Mouse (Mus musculus) forebrain, embryonic 11.5 days (tissue): ENCODE measurements around the gene Atp6v1g2. TPM values are rescaled to one million over a fixed set of nuclear protein-coding genes. Genes with fewer than 3 reads are reported as not detected.
"Not testable (repeated sequence)": the region's sequence is repeated elsewhere in the genome, so short reads cannot be mapped to it uniquely, and the experiment has no call there.

Experiments used
- ATAC-seq: fragments of 200-750 bp; cut with Nextera tagmentation; replicated peaks from 2 replicates; pipeline ENCODE4 v1.8.0; 2017; ENCODE audit warnings: moderate TSS enrichment; ENCODE audit not compliant: low FRiP score
- DNase-seq: peaks from one replicate; pipeline ENCODE4 v3.0.0-alpha.2; 2017; ENCODE audit warnings: low spot score
- H3K27ac ChIP-seq: fragments of 300-500 bp; sonication (generic); 2 replicates; pipeline ENCODE4 v1.5.1; 2014; ENCODE audit warnings: low read depth, low read length
- H3K27me3 ChIP-seq: fragments of 300-500 bp; sonication (generic); 2 replicates; pipeline ENCODE4 v1.6.1; 2014; ENCODE audit warnings: mild to moderate bottlenecking, low read length, mixed read lengths; ENCODE audit not compliant: control insufficient read depth, insufficient read depth
- H3K36me3 ChIP-seq: fragments of 300-500 bp; sonication (generic); 2 replicates; pipeline ENCODE4 v1.6.1; 2014; ENCODE audit warnings: mild to moderate bottlenecking, low read length, moderate library complexity, mixed read lengths; ENCODE audit not compliant: control insufficient read depth, insufficient read depth
- H3K4me1 ChIP-seq: fragments of 300-500 bp; sonication (generic); replicated peaks from 2 replicates; pipeline ENCODE4 v1.6.1; 2014; ENCODE audit warnings: low read length, mixed read lengths; ENCODE audit not compliant: control insufficient read depth, insufficient read depth
- H3K4me2 ChIP-seq: fragments of 300-500 bp; sonication (generic); 2 replicates; pipeline ENCODE4 v1.6.1; 2014; ENCODE audit warnings: low read depth, mild to moderate bottlenecking, low read length, moderate library complexity, mixed read lengths; ENCODE audit not compliant: severe bottlenecking
- H3K4me3 ChIP-seq: fragments of 300-500 bp; sonication (generic); 2 replicates; pipeline ENCODE4 v1.5.1; 2014; ENCODE audit warnings: low read depth, low read length
- H3K9ac ChIP-seq: fragments of 300-500 bp; sonication (generic); 2 replicates; pipeline ENCODE4 v1.6.1; 2014; ENCODE audit warnings: low read length
- H3K9me3 ChIP-seq: fragments of 300-500 bp; sonication (generic); 2 replicates; pipeline ENCODE4 v1.6.1; 2016; ENCODE audit warnings: low read length, mixed read lengths; ENCODE audit not compliant: control insufficient read depth
- WGBS: fragments of 180-500 bp; shearing (Covaris S2); extraction: QIAGEN DNeasy Blood & Tissue Kit; methylation state at CpG from one replicate; pipeline ENCODE4 v1.1.7; 2014; 5-methylcytosine and 5-hydroxymethylcytosine counted together
- polyA plus RNA-seq: library from polyadenylated mRNA; unstranded; fragments of >200 nt; fragmentation: Nextera tagmentation; extraction: Ambion mirVana; gene quantifications from 2 replicates; pipeline ENCODE4 v1.2.1, GENCODE M21; 2014

The Atp6v1g2 gene
- polyA plus RNA-seq, 1 experiment from 2014 or later, result 12.1 TPM

GRCm38 (mm10) chr17:35226561-35227046, 6.9 kb upstream of the Atp6v1g2 start:
- H3K27ac ChIP-seq, result no peak overlapping the region
- no peak overlapping the region for H3K4me3 ChIP-seq
- H3K9ac ChIP-seq, result no peak overlapping the region
- no peaks in the 10 kb centered on the region for H3K4me1 ChIP-seq
- ATAC-seq, result no peak
- no peaks in the 10 kb centered on the region for H3K9me3 ChIP-seq
- no peak overlapping the region for H3K4me2 ChIP-seq
- WGBS, result 89% methylated on average over 14 of the region's 14 CpGs
- H3K36me3 ChIP-seq, result peaks cover 3% of the 10 kb centered on the region; the same call in 1 of the 2 replicates
- H3K27me3 ChIP-seq, result no peaks in the 10 kb centered on the region
- no peak for DNase-seq

- ATAC-seq, result no peak
- Histone ChIP-seq H3K36me3 (peaks cover 3% of the 10 kb centered on the region; the same call in 1 of the 2 replicates), H3K9me3 (no peaks in the 10 kb centered on the region), H3K4me1 (peaks cover 2% of the 10 kb centered on the region; the same call in 1 of the 2 replicates), H3K9ac (no peak overlapping the region; the same call in 1 of the 2 replicates), H3K27me3 (no peaks in the 10 kb centered on the region), H3K4me3 (no peak overlapping the region), H3K4me2 (no peak overlapping the region), H3K27ac (no peak overlapping the region)
- 91% methylated on average over 10 of the region's 10 CpGs for WGBS
- no peak for DNase-seq
Measured at GRCm38 (mm10) chr17:35231022-35231421, 2.4 kb upstream of the Atp6v1g2 start.

- no peak overlapping the region for H3K9ac ChIP-seq
- H3K9me3 ChIP-seq, result no peaks in the 10 kb centered on the region
- 17% methylated on average over 12 of the region's 12 CpGs for WGBS
- no peak overlapping the region for H3K4me2 ChIP-seq
- H3K4me1 ChIP-seq, result peaks cover 2% of the 10 kb centered on the region; the same call in 1 of the 2 replicates
- H3K36me3 ChIP-seq, result peaks cover 3% of the 10 kb centered on the region; the same call in 1 of the 2 replicates
- H3K27me3 ChIP-seq, result no peaks in the 10 kb centered on the region
- peak; percentile 91 for DNase-seq
- no peak overlapping the region for H3K4me3 ChIP-seq
- no peak overlapping the region for H3K27ac ChIP-seq
- ATAC-seq, result no peak
Measured at GRCm38 (mm10) chr17:35232043-35232442, 1.4 kb upstream of the Atp6v1g2 start.

- Histone ChIP-seq H3K9me3 (no peaks in the 10 kb centered on the region), H3K27ac (no peak overlapping the region), H3K9ac (no peak overlapping the region), H3K36me3 (peaks cover 3% of the 10 kb centered on the region; the same call in 1 of the 2 replicates), H3K4me3 (no peak overlapping the region), H3K27me3 (no peaks in the 10 kb centered on the region), H3K4me1 (peaks cover 2% of the 10 kb centered on the region; the same call in 1 of the 2 replicates), H3K4me2 (no peak overlapping the region)
- WGBS, result 87% methylated on average over 5 of the region's 5 CpGs
- no peak for DNase-seq
- no peak for ATAC-seq
Measured at GRCm38 (mm10) chr17:35232659-35233058, 801 bp upstream of the Atp6v1g2 start.

GRCm38 (mm10) chr17:35234090-35234489, 630 bp downstream of the Atp6v1g2 start:
- H3K27ac ChIP-seq, result not testable (repeated sequence)

GRCm38 (mm10) chr17:35234903-35235302, 1.4 kb downstream of the Atp6v1g2 start:
- 9% methylated on average over 24 of the region's 31 CpGs for WGBS
- H3K4me2 ChIP-seq, result peak overlapping the region; percentile 82
- peaks cover 2% of the 10 kb centered on the region; the same call in 1 of the 2 replicates for H3K4me1 ChIP-seq
- peak overlapping the region; percentile 91 for H3K27ac ChIP-seq
- ATAC-seq (0 out of 2 replicates have a peak, but pooled peaks have one; percentile 13), DNase-seq (peak; percentile 80)
- H3K9ac ChIP-seq, result peak overlapping the region; percentile 93
- H3K9me3 ChIP-seq, result no peaks in the 10 kb centered on the region
- H3K27me3 ChIP-seq, result no peaks in the 10 kb centered on the region
- H3K4me3 ChIP-seq, result peak overlapping the region; percentile 55
- no peaks in the 10 kb centered on the region; the same call in 1 of the 2 replicates for H3K36me3 ChIP-seq

More at GRCm38 (mm10) chr17:35234090-35234489, 630 bp downstream of the Atp6v1g2 start:
- not testable (repeated sequence) for H3K27me3 ChIP-seq, H3K9me3 ChIP-seq, H3K9ac ChIP-seq, H3K4me2 ChIP-seq, DNase-seq, H3K4me1 ChIP-seq, H3K4me3 ChIP-seq, H3K36me3 ChIP-seq, ATAC-seq
- 93% methylated on average over 7 of the region's 7 CpGs for WGBS

GRCm38 (mm10) chr17:35235614-35236389, 2.3 kb downstream of the Atp6v1g2 start, which contains the start of gene Nfkbil1:
Nfkbil1 (minus strand) TSS chr17:35235792.
- peaks cover 5% of the 10 kb centered on the region; the same call in 1 of the 2 replicates for H3K4me1 ChIP-seq
- under 1% methylated on average over 35 of the region's 35 CpGs for WGBS
- H3K9me3 ChIP-seq, result no peaks in the 10 kb centered on the region
- no peaks in the 10 kb centered on the region for H3K27me3 ChIP-seq
- peak within 1 kb of the TSS; percentile 93 for H3K9ac ChIP-seq
- no peaks in the 10 kb centered on the region; the same call in 1 of the 2 replicates for H3K36me3 ChIP-seq
- H3K27ac ChIP-seq, result peak within 1 kb of the TSS; percentile 91
- DNase-seq (peak; percentile 92), ATAC-seq (peak; percentile 78)
- peak within 1 kb of the TSS; percentile 82 for H3K4me2 ChIP-seq
- H3K4me3 ChIP-seq, result peak within 1 kb of the TSS; percentile 55

GRCm38 (mm10) chr17:35236390-35236746, 2.9 kb downstream of the Atp6v1g2 start:
- Histone ChIP-seq H3K4me1 (peaks cover 6% of the 10 kb centered on the region; the same call in 1 of the 2 replicates), H3K27ac (peak overlapping the region; percentile 91), H3K4me3 (peak overlapping the region; percentile 55), H3K9me3 (no peaks in the 10 kb centered on the region), H3K4me2 (peak overlapping the region; percentile 82), H3K9ac (peak overlapping the region; percentile 93), H3K27me3 (no peaks in the 10 kb centered on the region), H3K36me3 (no peaks in the 10 kb centered on the region; the same call in 1 of the 2 replicates)
- under 1% methylated on average over 18 of the region's 18 CpGs for WGBS
- ATAC-seq (peak; percentile 77), DNase-seq (peak; percentile 99)
